Mouse (Mus musculus): ENCODE results near the gene Ilf2. TPM values are rescaled to one million over a fixed set of nuclear protein-coding genes. Genes with fewer than 3 reads are reported as not detected.

Gene Ilf2
- polyA plus RNA-seq, 1 experiment from 2014 or later: 303 TPM

- H3K4me3 ChIP-seq: peak overlapping the region; percentile 34
- H3K9me3 ChIP-seq: no peaks in the 10 kb centered on the region
- WGBS: under 1% methylated on average over 10 of the region's 10 CpGs
- no peaks in the 10 kb centered on the region for H3K36me3 ChIP-seq
- peak overlapping the region; percentile 43 for H3K9ac ChIP-seq
- H3K4me1 ChIP-seq (replicated peaks): peaks cover 20% of the 10 kb centered on the region
- no peak for ATAC-seq (ENCODE audit: low FRiP score)
- peak overlapping the region; percentile 59 for H3K4me2 ChIP-seq
- peaks cover 48% of the 10 kb centered on the region for H3K27me3 ChIP-seq
- no peak overlapping the region for H3K27ac ChIP-seq
Measured at GRCm38 (mm10) chr3:90514691-90515090, 38.8 kb downstream of the Ilf2 start.

GRCm38 (mm10) chr3:90515242-90515641 lies 39.3 kb downstream of the Ilf2 start:
- WGBS: 60% methylated on average over 1 of the region's 1 CpGs
- no peaks in the 10 kb centered on the region for H3K9me3 ChIP-seq
- H3K4me1 ChIP-seq (replicated peaks): peaks cover 20% of the 10 kb centered on the region
- peak overlapping the region; percentile 59 for H3K4me2 ChIP-seq
- peak overlapping the region; percentile 43; the same call in 1 of the 2 replicates for H3K9ac ChIP-seq
- no peak overlapping the region for H3K27ac ChIP-seq
- H3K36me3 ChIP-seq: no peaks in the 10 kb centered on the region
- H3K27me3 ChIP-seq: peaks cover 48% of the 10 kb centered on the region
- ATAC-seq (ENCODE audit: low FRiP score): no peak
- peak overlapping the region; percentile 34; the same call in 1 of the 2 replicates for H3K4me3 ChIP-seq

- H3K4me3 ChIP-seq: no peak overlapping the region
- 89% methylated on average over 4 of the region's 4 CpGs for WGBS
- peaks cover 20% of the 10 kb centered on the region for H3K4me1 ChIP-seq (replicated peaks)
- no peak overlapping the region for H3K27ac ChIP-seq
- H3K9me3 ChIP-seq: no peaks in the 10 kb centered on the region
- no peak overlapping the region for H3K4me2 ChIP-seq
- no peaks in the 10 kb centered on the region for H3K36me3 ChIP-seq
- no peak overlapping the region for H3K9ac ChIP-seq
- H3K27me3 ChIP-seq: peaks cover 47% of the 10 kb centered on the region
- no peak for ATAC-seq (ENCODE audit: low FRiP score)
Measured at GRCm38 (mm10) chr3:90515789-90516188, 39.9 kb downstream of the Ilf2 start.

- Histone ChIP-seq H3K9ac (no peak overlapping the region), H3K9me3 (no peaks in the 10 kb centered on the region), H3K4me2 (no peak overlapping the region), H3K36me3 (no peaks in the 10 kb centered on the region), H3K4me1 (replicated peaks) (peaks cover 20% of the 10 kb centered on the region), H3K27me3 (peaks cover 36% of the 10 kb centered on the region), H3K4me3 (no peak overlapping the region), H3K27ac (no peak overlapping the region)
- WGBS: 89% methylated on average over 4 of the region's 4 CpGs
- no peak for ATAC-seq (ENCODE audit: low FRiP score)
Measured at GRCm38 (mm10) chr3:90517711-90518110, 41.8 kb downstream of the Ilf2 start.

GRCm38 (mm10) chr3:90525421-90525820 lies 49.5 kb downstream of the Ilf2 start:
- Histone ChIP-seq H3K4me3 (no peak overlapping the region), H3K27me3 (0 out of 2 replicates have a peak, but pooled peaks cover 3% of the 10 kb centered on the region), H3K9me3 (no peaks in the 10 kb centered on the region), H3K4me1 (replicated peaks) (no peaks in the 10 kb centered on the region), H3K9ac (no peak overlapping the region), H3K27ac (no peak overlapping the region), H3K4me2 (no peak overlapping the region), H3K36me3 (no peaks in the 10 kb centered on the region)
- WGBS: 62% methylated on average over 4 of the region's 4 CpGs
- no peak for ATAC-seq (ENCODE audit: low FRiP score)

- Histone ChIP-seq H3K9me3 (no peaks in the 10 kb centered on the region), H3K36me3 (no peaks in the 10 kb centered on the region), H3K4me2 (no peak overlapping the region), H3K9ac (no peak overlapping the region), H3K4me3 (no peak overlapping the region), H3K27ac (no peak overlapping the region), H3K4me1 (replicated peaks) (no peaks in the 10 kb centered on the region), H3K27me3 (0 out of 2 replicates have a peak, but pooled peaks cover 3% of the 10 kb centered on the region)
- no peak for ATAC-seq (ENCODE audit: low FRiP score)
- WGBS: 92% methylated on average over 2 of the region's 2 CpGs
Measured at GRCm38 (mm10) chr3:90526076-90526475, 50.1 kb downstream of the Ilf2 start.

- Histone ChIP-seq H3K27me3 (0 out of 2 replicates have a peak, but pooled peaks cover 3% of the 10 kb centered on the region), H3K9ac (no peak within 1 kb of the TSS), H3K27ac (no peak within 1 kb of the TSS), H3K4me3 (no peak within 1 kb of the TSS), H3K4me2 (no peak within 1 kb of the TSS), H3K4me1 (replicated peaks) (no peaks in the 10 kb centered on the region), H3K9me3 (no peaks in the 10 kb centered on the region), H3K36me3 (no peaks in the 10 kb centered on the region)
- no peak for ATAC-seq (ENCODE audit: low FRiP score)
- 81% methylated on average over 5 of the region's 5 CpGs for WGBS
Measured at GRCm38 (mm10) chr3:90526580-90526979, 50.7 kb downstream of the Ilf2 start, which contains the start of gene S100a14. Gene S100a14, plus strand, starts transcription at chr3:90526856.

- no peaks in the 10 kb centered on the region for H3K4me1 ChIP-seq (replicated peaks)
Measured at GRCm38 (mm10) chr3:90527291-90527873, 51.5 kb downstream of the Ilf2 start.

GRCm38 (mm10) chr3:90531713-90532112 lies 55.8 kb downstream of the Ilf2 start:
- Histone ChIP-seq H3K4me3 (no peak overlapping the region), H3K9me3 (no peaks in the 10 kb centered on the region)
- WGBS: 76% methylated on average over 5 of the region's 5 CpGs

More at GRCm38 (mm10) chr3:90527291-90527873, 51.5 kb downstream of the Ilf2 start:
- H3K27me3 ChIP-seq: 0 out of 2 replicates have a peak, but pooled peaks cover 2% of the 10 kb centered on the region
- H3K9ac ChIP-seq: no peak overlapping the region
- H3K4me2 ChIP-seq: no peak overlapping the region
- ATAC-seq (ENCODE audit: low FRiP score): no peak
- 89% methylated on average over 7 of the region's 7 CpGs for WGBS
- no peak overlapping the region for H3K4me3 ChIP-seq
- H3K9me3 ChIP-seq: no peaks in the 10 kb centered on the region
- no peak overlapping the region for H3K27ac ChIP-seq
- no peaks in the 10 kb centered on the region for H3K36me3 ChIP-seq

GRCm38 (mm10) chr3:90535446-90535845 lies 59.5 kb downstream of the Ilf2 start:
- Histone ChIP-seq H3K27ac (no peak overlapping the region), H3K27me3 (peaks cover 7% of the 10 kb centered on the region; the same call in 1 of the 2 replicates), H3K9ac (no peak overlapping the region), H3K9me3 (no peaks in the 10 kb centered on the region), H3K4me1 (replicated peaks) (no peaks in the 10 kb centered on the region), H3K36me3 (no peaks in the 10 kb centered on the region), H3K4me2 (no peak overlapping the region), H3K4me3 (no peak overlapping the region)
- 71% methylated on average over 1 of the region's 1 CpGs for WGBS
- no peak for ATAC-seq (ENCODE audit: low FRiP score)

More at GRCm38 (mm10) chr3:90531713-90532112, 55.8 kb downstream of the Ilf2 start:
- Histone ChIP-seq H3K9ac (no peak overlapping the region), H3K27ac (no peak overlapping the region), H3K4me2 (no peak overlapping the region), H3K36me3 (no peaks in the 10 kb centered on the region), H3K4me1 (replicated peaks) (no peaks in the 10 kb centered on the region), H3K27me3 (no peaks in the 10 kb centered on the region)
- ATAC-seq (ENCODE audit: low FRiP score): no peak

GRCm38 (mm10) chr3:90537141-90537904 lies 61.4 kb downstream of the Ilf2 start, which contains the start of gene S100a16:
Gene S100a16, plus strand, starts transcription at chr3:90537254.
- Histone ChIP-seq H3K4me3 (no peak within 1 kb of the TSS), H3K9me3 (no peaks in the 10 kb centered on the region), H3K36me3 (no peaks in the 10 kb centered on the region), H3K4me2 (no peak within 1 kb of the TSS), H3K27me3 (peaks cover 7% of the 10 kb centered on the region; the same call in 1 of the 2 replicates), H3K4me1 (replicated peaks) (peaks cover 14% of the 10 kb centered on the region), H3K9ac (no peak within 1 kb of the TSS), H3K27ac (no peak within 1 kb of the TSS)
- WGBS: 41% methylated on average over 10 of the region's 10 CpGs
- no peak for ATAC-seq (ENCODE audit: low FRiP score)

- Histone ChIP-seq H3K9ac (no peak overlapping the region), H3K4me2 (no peak overlapping the region), H3K27ac (no peak overlapping the region), H3K27me3 (peaks cover 7% of the 10 kb centered on the region; the same call in 1 of the 2 replicates), H3K4me1 (replicated peaks) (peaks cover 18% of the 10 kb centered on the region), H3K4me3 (no peak overlapping the region), H3K36me3 (no peaks in the 10 kb centered on the region), H3K9me3 (no peaks in the 10 kb centered on the region)
- no peak for ATAC-seq (ENCODE audit: low FRiP score)
- WGBS: 81% methylated on average over 5 of the region's 5 CpGs
Measured at GRCm38 (mm10) chr3:90537905-90538296, 62.0 kb downstream of the Ilf2 start.
